Mouse (Mus musculus) midbrain, postnatal 0 days (tissue): ENCODE data around the gene Lix1. TPM values are rescaled to one million over a fixed set of nuclear protein-coding genes. Genes with fewer than 3 reads are reported as not detected.

Experiments used
- ATAC-seq: fragments of 200-750 bp; cut with Nextera tagmentation; 2 replicates; pipeline ENCODE4 v1.8.0; 2017; ENCODE audit warnings: moderate number of reproducible peaks, mild to moderate bottlenecking, moderate TSS enrichment, moderate library complexity; ENCODE audit not compliant: low FRiP score
- DNase-seq: peaks from one replicate; pipeline ENCODE4 v3.0.0-alpha.2; 2015; ENCODE audit warnings: low spot score
- H3K27ac ChIP-seq: fragments of 300-500 bp; sonication (generic); 2 replicates; pipeline ENCODE4 v1.5.1; 2014; ENCODE audit warnings: low read depth, mild to moderate bottlenecking, low read length, mixed read lengths
- H3K27me3 ChIP-seq: fragments of 300-500 bp; sonication (generic); 2 replicates; pipeline ENCODE4 v1.6.1; 2014; ENCODE audit warnings: low read length, control low read depth, mixed read lengths; ENCODE audit not compliant: insufficient read depth
- H3K36me3 ChIP-seq: fragments of 300-500 bp; sonication (generic); 2 replicates; pipeline ENCODE4 v1.6.1; 2014; ENCODE audit warnings: low read length, control low read depth, mixed read lengths; ENCODE audit not compliant: insufficient read depth
- H3K4me1 ChIP-seq: fragments of 300-500 bp; sonication (generic); 2 replicates; pipeline ENCODE4 v1.6.1; 2014; ENCODE audit warnings: mild to moderate bottlenecking, control low read depth, antibody characterized with exemption, low read length, mixed read lengths; ENCODE audit not compliant: insufficient read depth
- H3K4me2 ChIP-seq: fragments of 300-500 bp; sonication (generic); 2 replicates; pipeline ENCODE4 v1.6.1; 2014; ENCODE audit warnings: low read depth, mild to moderate bottlenecking, low read length, mixed read lengths; ENCODE audit not compliant: poor library complexity, severe bottlenecking
- H3K4me3 ChIP-seq: fragments of 300-500 bp; sonication (generic); 2 replicates; pipeline ENCODE4 v1.5.1; 2014; ENCODE audit warnings: low read depth, mild to moderate bottlenecking, low read length, moderate library complexity
- H3K9ac ChIP-seq: fragments of 300-500 bp; sonication (generic); replicated peaks from 2 replicates; pipeline ENCODE4 v1.6.1; 2014; ENCODE audit warnings: mild to moderate bottlenecking, low read length, moderate library complexity, mixed read lengths; ENCODE audit not compliant: poor library complexity, severe bottlenecking
- H3K9me3 ChIP-seq: fragments of 300-500 bp; sonication (generic); 2 replicates; pipeline ENCODE4 v1.6.1; 2016; ENCODE audit warnings: low read length, control low read depth
- CTCF ChIP-seq: IDR thresholded peaks from 2 replicates; pipeline ENCODE4 v1.5.1; 2016; ENCODE audit warnings: antibody characterized with exemption, mild to moderate bottlenecking
- WGBS: fragments of 180-500 bp; shearing (Covaris S2); extraction: QIAGEN DNeasy Blood & Tissue Kit; methylation state at CpG from one replicate; pipeline ENCODE4 v1.1.7; 2014; 5-methylcytosine and 5-hydroxymethylcytosine counted together
- polyA plus RNA-seq: library from polyadenylated mRNA; unstranded; fragments of >200 nt; fragmentation: Nextera tagmentation; extraction: Ambion mirVana; gene quantifications from 2 replicates; pipeline ENCODE4 v1.2.1, GENCODE M21; 2015
- total RNA-seq: library from RNA; depleted of rRNA; stranded (reverse); fragments of >200 nt; gene quantifications from 2 replicates; pipeline ENCODE4 v1.2.3, GENCODE M21; 2014

Lix1 gene
- total and polyA plus RNA-seq, 2 experiments from 2014 or later: 10.9 to 11.4 TPM

- Histone ChIP-seq H3K4me3 (no peak overlapping the region), H3K9me3 (no peaks in the 10 kb centered on the region), H3K4me1 (no peaks in the 10 kb centered on the region), H3K9ac (no peak overlapping the region), H3K27me3 (no peaks in the 10 kb centered on the region), H3K36me3 (peaks cover 20% of the 10 kb centered on the region), H3K4me2 (no peak overlapping the region), H3K27ac (no peak overlapping the region)
- 96% methylated on average over 3 of the region's 3 CpGs for WGBS
- no peak for DNase-seq
- no peak for TF ChIP-seq CTCF
- ATAC-seq: no peak
Observed at GRCm38 (mm10) chr17:17384502-17384901, 18.0 kb upstream of the Lix1 start.

DNA sequence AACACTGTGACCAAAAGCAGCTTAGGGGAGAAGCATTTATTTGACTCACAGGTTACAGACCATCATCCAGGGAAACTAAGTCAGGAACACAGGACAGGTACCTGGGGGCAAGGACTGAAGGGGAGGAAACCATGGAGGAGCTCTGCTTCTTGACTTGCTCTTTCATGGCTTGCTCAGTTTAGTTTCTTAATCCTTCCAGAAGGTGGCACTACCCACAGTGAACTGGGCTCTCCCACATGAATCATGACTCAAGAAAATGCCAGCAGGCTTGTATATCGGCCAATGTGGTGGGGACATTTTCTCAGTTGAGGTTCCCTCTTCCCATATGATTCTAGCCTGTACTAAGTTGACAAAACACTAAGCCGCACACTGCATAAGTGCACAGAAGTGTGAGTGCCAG is 16.4 kb upstream of the Lix1 start:
- Histone ChIP-seq H3K27ac (no peak overlapping the region), H3K9me3 (no peaks in the 10 kb centered on the region), H3K9ac (no peak overlapping the region), H3K4me2 (no peak overlapping the region), H3K36me3 (peaks cover 24% of the 10 kb centered on the region), H3K4me3 (no peak overlapping the region), H3K4me1 (no peaks in the 10 kb centered on the region), H3K27me3 (no peaks in the 10 kb centered on the region)
- 89% methylated on average over 2 of the region's 2 CpGs for WGBS
- DNase-seq (no peak), ATAC-seq (no peak)
- TF ChIP-seq CTCF: peak; percentile 37

DNA sequence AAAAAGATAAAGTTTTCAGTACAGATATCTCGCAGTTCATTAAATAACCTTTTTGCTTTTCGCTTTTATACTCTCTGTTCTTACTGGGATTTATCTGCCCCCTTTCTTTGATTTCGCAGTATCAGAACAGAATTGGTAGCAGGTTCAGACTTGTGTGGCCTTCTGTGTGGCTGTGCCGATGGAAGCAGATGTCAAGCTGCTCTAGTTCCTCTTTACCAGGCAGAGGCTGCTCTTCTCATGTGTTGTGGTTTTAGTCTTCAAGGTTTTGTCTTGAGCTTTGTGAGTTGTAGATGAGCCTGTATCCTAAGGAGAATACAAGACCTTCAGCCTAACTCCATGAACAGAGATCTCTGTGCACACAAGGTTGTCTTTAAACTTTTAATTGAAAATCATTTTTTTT is 10.6 kb upstream of the Lix1 start:
- peaks cover 18% of the 10 kb centered on the region for H3K36me3 ChIP-seq
- H3K4me1 ChIP-seq: no peaks in the 10 kb centered on the region
- no peak overlapping the region for H3K27ac ChIP-seq
- ATAC-seq (no peak), DNase-seq (no peak)
- no peak overlapping the region for H3K9ac ChIP-seq
- no peaks in the 10 kb centered on the region for H3K27me3 ChIP-seq
- no peaks in the 10 kb centered on the region for H3K9me3 ChIP-seq
- H3K4me3 ChIP-seq: no peak overlapping the region
- TF ChIP-seq CTCF: no peak
- 95% methylated on average over 4 of the region's 4 CpGs for WGBS
- no peak overlapping the region for H3K4me2 ChIP-seq

DNA sequence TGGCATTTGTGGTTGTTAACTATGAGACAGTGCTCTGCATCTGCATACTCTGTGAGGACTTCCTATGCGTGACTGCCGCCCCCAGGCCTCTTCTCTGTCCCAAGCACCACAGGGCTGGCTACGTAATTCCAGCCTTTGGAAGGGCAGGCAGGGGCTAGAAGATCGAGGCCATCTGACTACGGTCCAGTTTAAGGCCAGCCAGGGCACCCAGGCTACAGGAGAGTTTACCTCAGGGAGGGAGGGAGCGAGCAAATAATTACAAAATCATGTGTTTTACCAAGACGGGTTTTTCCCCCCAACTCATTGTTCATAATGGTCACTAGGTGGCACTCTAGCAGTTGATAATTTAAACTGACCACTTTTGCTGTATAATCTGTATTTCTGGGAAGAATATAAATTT is 9.6 kb upstream of the Lix1 start:
- peak; percentile 64 for TF ChIP-seq CTCF
- Histone ChIP-seq H3K36me3 (peaks cover 14% of the 10 kb centered on the region), H3K9ac (no peak overlapping the region), H3K4me3 (no peak overlapping the region), H3K4me1 (no peaks in the 10 kb centered on the region), H3K9me3 (no peaks in the 10 kb centered on the region), H3K27me3 (no peaks in the 10 kb centered on the region), H3K27ac (no peak overlapping the region), H3K4me2 (no peak overlapping the region)
- peak; percentile 55 for DNase-seq
- WGBS: 61% methylated on average over 7 of the region's 7 CpGs
- no peak for ATAC-seq

DNA sequence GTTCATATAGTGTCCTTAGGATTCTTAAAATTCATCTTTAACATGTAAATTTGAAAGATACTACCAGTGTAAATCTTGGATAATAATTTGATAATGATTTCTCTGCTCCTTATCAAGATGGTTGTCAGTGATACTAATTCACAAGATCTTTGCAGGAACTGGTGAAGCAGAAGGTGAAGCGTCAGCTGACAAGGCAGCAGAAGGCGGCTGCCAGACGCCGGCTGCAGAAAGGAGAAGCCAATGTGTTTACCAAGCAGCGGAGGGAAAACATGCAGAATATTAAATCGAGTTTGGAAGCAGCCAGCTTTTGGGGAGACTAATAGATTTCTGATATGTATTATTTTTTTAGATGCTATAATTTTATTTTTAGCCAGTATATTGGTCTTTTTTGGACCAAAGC is 9.2 kb upstream of the Lix1 start:
- DNase-seq (no peak), ATAC-seq (no peak)
- H3K9ac ChIP-seq: no peak overlapping the region
- H3K36me3 ChIP-seq: peaks cover 14% of the 10 kb centered on the region
- no peak overlapping the region for H3K27ac ChIP-seq
- no peaks in the 10 kb centered on the region for H3K4me1 ChIP-seq
- no peaks in the 10 kb centered on the region for H3K9me3 ChIP-seq
- no peak overlapping the region for H3K4me3 ChIP-seq
- no peak for TF ChIP-seq CTCF
- H3K4me2 ChIP-seq: no peak overlapping the region
- no peaks in the 10 kb centered on the region for H3K27me3 ChIP-seq
- WGBS: 92% methylated on average over 6 of the region's 6 CpGs

DNA sequence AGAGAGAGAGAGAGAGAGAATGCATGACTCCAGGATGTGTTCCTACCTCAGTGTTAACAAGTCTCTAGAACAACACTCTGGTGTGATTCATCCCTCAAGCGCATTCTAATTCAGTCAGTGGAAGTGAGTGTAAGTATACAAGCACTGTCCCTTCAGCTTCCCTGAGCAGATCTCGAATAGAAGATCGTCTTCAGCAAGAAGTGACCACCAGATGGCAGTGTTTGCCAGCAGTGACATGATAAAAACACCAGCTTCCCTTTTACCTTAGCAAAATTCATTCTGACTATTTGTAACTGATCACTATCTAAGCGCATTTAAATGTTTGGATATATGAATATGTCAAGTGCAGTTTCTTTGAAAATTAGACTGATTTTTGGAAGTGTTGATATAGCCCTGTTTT is 8.1 kb upstream of the Lix1 start:
- WGBS: 26% methylated on average over 4 of the region's 4 CpGs
- H3K4me2 ChIP-seq: no peak overlapping the region
- H3K27me3 ChIP-seq: no peaks in the 10 kb centered on the region
- no peaks in the 10 kb centered on the region for H3K4me1 ChIP-seq
- peaks cover 9% of the 10 kb centered on the region; the same call in 1 of the 2 replicates for H3K36me3 ChIP-seq
- peak; percentile 95 for TF ChIP-seq CTCF
- no peak overlapping the region for H3K9ac ChIP-seq
- H3K27ac ChIP-seq: no peak overlapping the region
- ATAC-seq (0 out of 2 replicates have a peak, but pooled peaks have one; percentile 53), DNase-seq (peak; percentile 85)
- H3K9me3 ChIP-seq: no peaks in the 10 kb centered on the region
- no peak overlapping the region for H3K4me3 ChIP-seq
